Mouse (Mus musculus): ENCODE results near the gene Hist2h2be. TPM values are rescaled to one million over a fixed set of nuclear protein-coding genes. Genes with fewer than 3 reads are reported as not detected.
A peak's percentile ranks its signal among the peaks of the same experiment; 100 is the strongest.

The Hist2h2be gene
- polyA plus RNA-seq, 1 experiment: 9.4 TPM

GRCm38 (mm10) chr3:96257190-96257589, 36.3 kb downstream of the Hist2h2be start:
- TF ChIP-seq CTCF (IDR thresholded peaks at IDR 0.05; ENCODE audit: control insufficient read depth, insufficient read depth, low read length) (no peak), POLR2A (IDR thresholded peaks at IDR 0.05; ENCODE audit: borderline replicate concordance, control insufficient read depth, low read depth, low read length) (no peak)
- Histone ChIP-seq H3K4me1 (ENCODE audit: control insufficient read depth, insufficient read depth, low read length) (no peaks in the 10 kb centered on the region; the same call in 1 of the 2 replicates), H3K4me3 (replicated peaks; ENCODE audit: control insufficient read depth, low read depth, low read length) (no peak overlapping the region), H3K27ac (ENCODE audit: control insufficient read depth, insufficient read depth, low read depth, low read length, poor library complexity) (no peak overlapping the region)
- WGBS: 76% methylated on average over 3 of the region's 3 CpGs

- Histone ChIP-seq H3K27ac (ENCODE audit: control insufficient read depth, insufficient read depth, low read depth, low read length, poor library complexity) (no peak overlapping the region), H3K4me3 (replicated peaks; ENCODE audit: control insufficient read depth, low read depth, low read length) (no peak overlapping the region), H3K4me1 (ENCODE audit: control insufficient read depth, insufficient read depth, low read length) (no peaks in the 10 kb centered on the region; the same call in 1 of the 2 replicates)
- WGBS: 88% methylated on average over 5 of the region's 5 CpGs
- TF ChIP-seq POLR2A (IDR thresholded peaks at IDR 0.05; ENCODE audit: borderline replicate concordance, control insufficient read depth, low read depth, low read length) (no peak), CTCF (IDR thresholded peaks at IDR 0.05; ENCODE audit: control insufficient read depth, insufficient read depth, low read length) (no peak)
These were observed 39.3 kb downstream of the Hist2h2be start for GRCm38 (mm10) chr3:96260220-96260619.

DNA sequence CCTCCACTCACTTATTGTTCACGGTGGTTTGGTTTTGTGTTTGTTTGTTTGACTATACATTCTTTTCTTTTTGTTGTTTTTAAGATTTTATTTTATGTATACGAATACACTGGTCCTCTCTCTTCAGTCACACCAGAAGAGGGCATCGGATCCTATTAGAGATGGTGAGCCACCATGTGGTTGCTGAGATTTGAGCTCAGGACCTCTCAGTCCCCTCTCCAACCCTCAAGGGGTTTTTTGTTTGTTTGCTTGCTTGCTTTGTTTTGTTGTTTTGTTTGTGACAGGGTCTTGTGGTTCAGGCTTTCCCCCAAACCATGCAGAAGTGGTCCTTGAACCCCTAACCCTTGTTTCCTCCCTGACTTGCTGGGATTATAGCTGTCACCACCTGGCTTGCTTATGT, 40.7 kb downstream of the Hist2h2be start:
- WGBS: 49% methylated on average over 3 of the region's 3 CpGs
- Histone ChIP-seq H3K4me1 (ENCODE audit: control insufficient read depth, insufficient read depth, low read length) (no peaks in the 10 kb centered on the region; the same call in 1 of the 2 replicates), H3K27ac (ENCODE audit: control insufficient read depth, insufficient read depth, low read depth, low read length, poor library complexity) (peak overlapping the region; percentile 98), H3K4me3 (replicated peaks; ENCODE audit: control insufficient read depth, low read depth, low read length) (peak overlapping the region; percentile 38)
- TF ChIP-seq POLR2A (IDR thresholded peaks at IDR 0.05; ENCODE audit: borderline replicate concordance, control insufficient read depth, low read depth, low read length) (no peak), CTCF (IDR thresholded peaks at IDR 0.05; ENCODE audit: control insufficient read depth, insufficient read depth, low read length) (no peak)

DNA sequence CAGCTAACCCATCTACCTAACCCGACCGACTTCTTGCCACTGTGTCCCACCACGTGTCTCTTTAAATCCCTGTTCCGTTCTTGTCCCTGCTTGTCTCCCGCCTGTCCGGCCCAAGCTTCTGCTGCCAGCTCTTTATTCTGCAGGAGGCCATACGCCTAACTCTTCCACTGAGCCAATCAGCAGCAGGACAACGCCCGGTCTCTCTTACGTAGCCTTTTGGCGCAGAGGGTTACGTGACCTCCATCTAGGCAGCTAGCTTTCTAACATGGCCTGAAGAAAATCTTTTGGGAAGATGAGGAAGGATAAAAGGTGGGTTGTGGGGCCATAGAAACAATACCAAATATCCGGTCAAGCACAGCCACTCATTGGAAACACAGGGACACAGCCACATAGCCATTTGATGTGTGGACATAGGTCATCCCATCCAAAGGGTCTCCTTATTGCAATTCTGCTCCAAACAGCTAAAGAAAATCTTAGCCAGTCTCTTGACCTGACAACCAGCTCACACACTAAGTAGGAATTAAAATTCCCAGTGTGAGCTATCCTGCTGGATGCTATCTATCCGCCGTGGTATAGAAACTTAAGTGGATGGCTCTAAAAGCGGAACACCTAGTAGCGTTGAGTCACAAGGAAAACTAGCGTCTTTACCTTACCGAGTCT, 41.4 kb downstream of the Hist2h2be start:
- no peak; the same call in 1 of the 2 replicates for TF ChIP-seq CTCF (IDR thresholded peaks at IDR 0.05; ENCODE audit: control insufficient read depth, insufficient read depth, low read length)
- peak; percentile 56 for TF ChIP-seq POLR2A (IDR thresholded peaks at IDR 0.05; ENCODE audit: borderline replicate concordance, control insufficient read depth, low read depth, low read length)
- Histone ChIP-seq H3K4me1 (ENCODE audit: control insufficient read depth, insufficient read depth, low read length) (no peaks in the 10 kb centered on the region; the same call in 1 of the 2 replicates), H3K27ac (ENCODE audit: control insufficient read depth, insufficient read depth, low read depth, low read length, poor library complexity) (peak overlapping the region; percentile 98), H3K4me3 (replicated peaks; ENCODE audit: control insufficient read depth, low read depth, low read length) (peak overlapping the region; percentile 74)
- under 1% methylated on average over 19 of the region's 19 CpGs for WGBS

DNA sequence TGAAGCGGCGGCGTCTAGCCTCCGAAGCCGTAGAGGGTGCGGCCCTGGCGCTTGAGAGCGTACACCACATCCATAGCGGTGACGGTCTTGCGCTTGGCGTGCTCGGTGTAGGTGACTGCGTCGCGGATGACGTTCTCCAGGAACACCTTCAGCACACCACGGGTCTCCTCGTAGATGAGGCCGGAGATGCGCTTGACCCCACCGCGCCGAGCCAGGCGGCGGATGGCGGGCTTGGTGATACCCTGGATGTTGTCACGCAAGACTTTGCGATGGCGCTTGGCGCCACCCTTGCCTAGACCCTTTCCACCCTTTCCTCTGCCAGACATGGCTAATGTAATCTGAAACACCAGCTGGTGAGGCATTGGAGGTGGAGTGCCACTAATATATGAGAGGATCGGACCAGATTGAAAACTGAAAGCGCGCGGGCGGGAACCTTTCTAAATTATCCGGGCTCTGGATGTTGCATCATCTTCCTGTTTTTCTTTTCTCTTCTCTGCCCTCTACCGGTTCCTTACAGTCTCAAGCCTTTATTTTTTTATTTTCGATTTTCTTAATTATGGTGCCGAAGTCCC, 42.1 kb downstream of the Hist2h2be start, which contains the start of gene Hist2h4:
Gene Hist2h4, minus strand, starts transcription at position 333 of the 572 bp plus-strand sequence.
- TF ChIP-seq CTCF (IDR thresholded peaks at IDR 0.05; ENCODE audit: control insufficient read depth, insufficient read depth, low read length) (peak; percentile 26; the same call in 1 of the 2 replicates), POLR2A (IDR thresholded peaks at IDR 0.05; ENCODE audit: borderline replicate concordance, control insufficient read depth, low read depth, low read length) (peak; percentile 100)
- Histone ChIP-seq H3K4me1 (ENCODE audit: control insufficient read depth, insufficient read depth, low read length) (no peaks in the 10 kb centered on the region; the same call in 1 of the 2 replicates), H3K27ac (ENCODE audit: control insufficient read depth, insufficient read depth, low read depth, low read length, poor library complexity) (peak within 1 kb of the TSS; percentile 98), H3K4me3 (replicated peaks; ENCODE audit: control insufficient read depth, low read depth, low read length) (peak within 1 kb of the TSS; percentile 74)
- WGBS: under 1% methylated on average over 40 of the region's 40 CpGs

DNA sequence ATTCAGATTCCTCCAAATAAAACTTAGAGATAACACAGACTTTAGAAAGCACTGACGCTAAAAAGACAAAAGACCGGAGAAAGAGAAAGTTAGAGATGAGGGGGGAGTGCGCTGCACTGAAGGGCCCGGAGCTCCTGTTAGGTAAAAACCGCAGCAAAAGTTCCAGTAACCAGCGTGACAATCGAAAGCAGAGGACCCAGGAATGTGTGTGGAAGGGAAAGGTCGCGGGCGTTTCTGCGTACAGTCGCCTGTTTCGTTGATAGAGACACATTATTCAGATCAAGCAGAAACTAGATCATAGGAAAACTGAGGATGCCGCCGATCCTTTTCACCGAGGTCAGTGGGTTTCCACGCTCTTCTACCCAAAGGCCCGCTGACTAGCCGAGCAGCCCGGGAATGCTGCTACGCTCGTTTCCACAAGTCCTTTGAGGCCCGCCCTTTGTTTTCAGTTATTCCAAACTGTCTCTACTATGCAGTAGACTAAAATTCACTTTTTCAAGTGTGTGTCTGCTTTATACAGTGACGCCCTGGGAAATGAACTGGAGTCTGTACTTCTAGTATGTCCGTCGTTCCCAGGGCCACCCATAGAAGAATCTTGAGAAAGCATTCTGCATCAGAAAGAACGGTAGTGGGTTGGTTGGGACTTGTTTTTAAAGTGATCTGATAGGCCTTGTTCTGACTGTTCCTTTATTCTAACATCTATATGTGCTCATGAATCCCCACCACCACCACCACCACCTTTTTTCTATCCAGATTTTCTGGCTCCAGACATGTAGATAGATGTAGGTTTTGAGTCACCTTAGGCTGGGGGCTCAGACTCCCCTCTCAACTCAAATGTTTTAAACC, 42.9 kb downstream of the Hist2h2be start:
- Histone ChIP-seq H3K4me3 (replicated peaks; ENCODE audit: control insufficient read depth, low read depth, low read length) (peak overlapping the region; percentile 57), H3K4me1 (ENCODE audit: control insufficient read depth, insufficient read depth, low read length) (no peaks in the 10 kb centered on the region; the same call in 1 of the 2 replicates), H3K27ac (ENCODE audit: control insufficient read depth, insufficient read depth, low read depth, low read length, poor library complexity) (peak overlapping the region; percentile 97)
- TF ChIP-seq POLR2A (IDR thresholded peaks at IDR 0.05; ENCODE audit: borderline replicate concordance, control insufficient read depth, low read depth, low read length) (no peak), CTCF (IDR thresholded peaks at IDR 0.05; ENCODE audit: control insufficient read depth, insufficient read depth, low read length) (no peak)
- under 1% methylated on average over 27 of the region's 27 CpGs for WGBS

DNA sequence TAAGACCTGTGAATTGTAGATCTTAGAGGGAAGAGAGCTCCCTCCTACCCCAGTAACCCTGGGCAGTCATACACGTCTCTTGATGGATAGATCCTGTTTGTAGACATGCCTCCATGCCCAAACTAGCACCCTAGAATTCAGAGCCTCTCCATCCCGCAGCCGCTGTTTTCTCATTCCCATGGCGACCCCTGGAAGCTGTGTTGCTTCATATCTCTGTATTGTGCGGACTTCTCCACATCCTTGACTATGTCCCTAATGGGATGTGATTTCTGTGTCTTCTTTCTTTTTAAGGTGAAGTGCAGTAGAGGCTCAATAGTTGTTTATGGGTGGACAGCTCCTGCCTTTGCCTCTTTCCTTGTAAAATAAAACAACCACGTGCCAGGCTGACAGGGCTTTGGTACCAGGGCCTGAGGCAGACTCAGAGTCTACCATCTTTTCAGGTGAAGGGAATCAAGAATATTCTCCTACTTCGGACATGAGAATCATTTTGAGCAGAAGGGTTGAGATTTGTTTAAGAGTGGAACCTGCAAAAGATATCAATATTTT, 43.6 kb downstream of the Hist2h2be start:
- WGBS: 53% methylated on average over 7 of the region's 7 CpGs
- TF ChIP-seq CTCF (IDR thresholded peaks at IDR 0.05; ENCODE audit: control insufficient read depth, insufficient read depth, low read length) (no peak), POLR2A (IDR thresholded peaks at IDR 0.05; ENCODE audit: borderline replicate concordance, control insufficient read depth, low read depth, low read length) (no peak)
- H3K4me3 ChIP-seq (replicated peaks; ENCODE audit: control insufficient read depth, low read depth, low read length): peak overlapping the region; percentile 26
- H3K27ac ChIP-seq (ENCODE audit: control insufficient read depth, insufficient read depth, low read depth, low read length, poor library complexity): peak overlapping the region; percentile 97; the same call in 1 of the 2 replicates
- no peaks in the 10 kb centered on the region; the same call in 1 of the 2 replicates for H3K4me1 ChIP-seq (ENCODE audit: control insufficient read depth, insufficient read depth, low read length)

All from bone marrow, adult 2 months (tissue).